Mouse (Mus musculus) CH12.LX (cell line): ENCODE results near the gene Ndufb2.

Source experiments
- BHLHE40 ChIP-seq: IDR thresholded peaks from 2 replicates; pipeline ENCODE4 v1.6.1; 2011; ENCODE audit warnings: mild to moderate bottlenecking, low read depth, low read length, improper control_type of control experiment
- CHD2 ChIP-seq: IDR thresholded peaks from 2 replicates; pipeline ENCODE4 v1.6.1; 2011; ENCODE audit warnings: low read length, improper control_type of control experiment
- CTCF ChIP-seq, 2 experiments: IDR thresholded peaks in 1 of 2; conservative IDR thresholded peaks in 1 of 2; 2 replicates each; pipeline ENCODE4 v1.5.1; 2011 to 2012; ENCODE audit warnings: low read depth in 2 of 2, low read length in 2 of 2, improper control_type of control experiment in 1 of 2, inconsistent platforms in 1 of 2, mild to moderate bottlenecking in 1 of 2, moderate library complexity in 1 of 2
- EP300 ChIP-seq: IDR thresholded peaks from 2 replicates; pipeline ENCODE4 v1.6.1; 2011; ENCODE audit warnings: low read length, improper control_type of control experiment
- JUND ChIP-seq: conservative IDR thresholded peaks from 2 replicates; pipeline ENCODE4 v1.6.1; 2011; ENCODE audit warnings: low read depth, low read length, improper control_type of control experiment
- KAT2A ChIP-seq: IDR thresholded peaks from 2 replicates; pipeline ENCODE4 v1.6.1; 2012; ENCODE audit warnings: low read length, improper control_type of control experiment, inconsistent platforms; ENCODE audit not compliant: insufficient replicate concordance
- MEF2A ChIP-seq: IDR thresholded peaks from 2 replicates; pipeline ENCODE4 v1.6.1; 2014; ENCODE audit warnings: low read depth, mild to moderate bottlenecking, inconsistent platforms, low read length, improper control_type of control experiment, borderline replicate concordance
- MYC ChIP-seq: IDR thresholded peaks from 2 replicates; pipeline ENCODE4 v1.6.1; 2011; ENCODE audit warnings: low read depth, mild to moderate bottlenecking, improper control_type of control experiment, low read length
- PAX5 ChIP-seq: IDR thresholded peaks from 2 replicates; pipeline ENCODE4 v1.6.1; 2012; ENCODE audit warnings: low read length, inconsistent platforms, mixed read lengths
- POLR2A ChIP-seq: IDR thresholded peaks from 2 replicates; pipeline ENCODE4 v1.6.1; 2011; ENCODE audit warnings: low read depth, mild to moderate bottlenecking, improper control_type of control experiment, low read length
- TCF12 ChIP-seq: IDR thresholded peaks from 2 replicates; pipeline ENCODE4 v1.6.1; 2014; ENCODE audit warnings: low read depth, mild to moderate bottlenecking, inconsistent platforms, low read length, improper control_type of control experiment
- USF1 ChIP-seq: IDR thresholded peaks from 2 replicates; pipeline ENCODE4 v1.6.1; 2014; ENCODE audit warnings: low read depth, mild to moderate bottlenecking, inconsistent platforms, low read length, improper control_type of control experiment
- ZNF384 ChIP-seq: IDR thresholded peaks from 2 replicates; pipeline ENCODE4 v1.6.1; 2012; ENCODE audit warnings: low read depth, low read length, improper control_type of control experiment, inconsistent platforms

DNA sequence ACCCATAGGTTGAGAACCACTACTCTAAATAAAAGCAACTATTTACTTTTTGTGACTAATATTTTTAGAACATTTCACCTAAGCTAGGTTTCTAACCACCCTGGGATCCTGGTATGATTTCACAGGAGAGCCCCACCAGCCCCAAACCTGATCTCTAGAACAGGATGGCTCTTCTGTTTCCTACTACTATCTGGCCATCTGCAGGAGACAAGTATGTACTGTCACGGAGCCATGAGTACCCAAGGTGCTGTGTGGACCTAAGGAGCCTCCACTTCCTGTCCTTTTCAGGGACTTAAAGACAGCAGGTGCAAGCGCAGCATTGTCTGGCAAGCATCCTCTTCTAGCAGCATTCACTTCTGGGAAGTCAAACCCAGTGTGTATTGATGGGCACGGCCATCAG lies 9.5 kb downstream of the Ndufb2 start:
- TF ChIP-seq PAX5 (no peak), CTCF (conservative IDR thresholded peaks at IDR 0.05 in 1 of 2, IDR thresholded peaks at IDR 0.05 in 1 of 2; ENCODE audit: low read depth in 2 of 2, low read length in 2 of 2) (no peak), BHLHE40 (no peak), ZNF384 (no peak), USF1 (no peak), JUND (no peak), POLR2A (no peak), EP300 (no peak), MEF2A (no peak), KAT2A (no peak), CHD2 (no peak), TCF12 (no peak), MYC (no peak)
